Mouse (Mus musculus) limb, embryonic 14.5 days (tissue): ENCODE data around the gene Pde6h. TPM values are rescaled to one million over a fixed set of nuclear protein-coding genes. Genes with fewer than 3 reads are reported as not detected.

Experiments
- ATAC-seq: fragments of 200-750 bp; cut with Nextera tagmentation; 2 replicates; pipeline ENCODE4 v1.8.0; 2017; ENCODE audit warnings: low read depth, moderate number of reproducible peaks, moderate TSS enrichment; ENCODE audit not compliant: low FRiP score
- DNase-seq: peaks from one replicate; pipeline ENCODE4 v3.0.0-alpha.2; 2015; ENCODE audit warnings: low spot score
- H3K27ac ChIP-seq: fragments of 300-500 bp; sonication (generic); replicated peaks from 2 replicates; pipeline ENCODE4 v1.5.1; 2014; ENCODE audit warnings: low read depth, mild to moderate bottlenecking, low read length, moderate library complexity, mixed read lengths
- H3K27me3 ChIP-seq: fragments of 300-500 bp; sonication (generic); 2 replicates; pipeline ENCODE4 v1.6.1; 2014; ENCODE audit warnings: low read length, mixed read lengths; ENCODE audit not compliant: control insufficient read depth, insufficient read depth
- H3K36me3 ChIP-seq: fragments of 300-500 bp; sonication (generic); 2 replicates; pipeline ENCODE4 v1.6.1; 2014; ENCODE audit warnings: mild to moderate bottlenecking, low read length, moderate library complexity, mixed read lengths; ENCODE audit not compliant: control insufficient read depth, insufficient read depth
- H3K4me1 ChIP-seq: fragments of 300-500 bp; sonication (generic); 2 replicates; pipeline ENCODE4 v1.6.1; 2014; ENCODE audit warnings: antibody characterized with exemption, low read length, mixed read lengths; ENCODE audit not compliant: control insufficient read depth, insufficient read depth
- H3K4me2 ChIP-seq: fragments of 300-500 bp; sonication (generic); replicated peaks from 2 replicates; pipeline ENCODE4 v1.6.1; 2014; ENCODE audit warnings: low read depth, mild to moderate bottlenecking, low read length, moderate library complexity; ENCODE audit not compliant: severe bottlenecking
- H3K4me3 ChIP-seq: fragments of 300-500 bp; sonication (generic); replicated peaks from 2 replicates; pipeline ENCODE4 v1.5.1; 2014; ENCODE audit warnings: low read length
- H3K9ac ChIP-seq: fragments of 300-500 bp; sonication (generic); 2 replicates; pipeline ENCODE4 v1.6.1; 2014; ENCODE audit warnings: mild to moderate bottlenecking, low read depth, low read length, moderate library complexity; ENCODE audit not compliant: severe bottlenecking
- H3K9me3 ChIP-seq: fragments of 300-500 bp; sonication (generic); 2 replicates; pipeline ENCODE4 v1.6.1; 2016; ENCODE audit warnings: low read length; ENCODE audit not compliant: control insufficient read depth
- POLR2A ChIP-seq: fragments of 200-500 bp; IDR thresholded peaks from 2 replicates; pipeline ENCODE4 v1.8.0; 2012; ENCODE audit warnings: inconsistent platforms, mild to moderate bottlenecking, moderate library complexity, borderline replicate concordance; ENCODE audit not compliant: insufficient read depth, insufficient read length; ENCODE audit errors: extremely low read depth
- WGBS: fragments of 180-500 bp; shearing (Covaris S2); extraction: QIAGEN DNeasy Blood & Tissue Kit; methylation state at CpG from one replicate; pipeline ENCODE4 v1.1.7; 2014; 5-methylcytosine and 5-hydroxymethylcytosine counted together
- polyA plus RNA-seq, 2 experiments: library from polyadenylated mRNA; depleted of rRNA in 1 of 2; stranded (reverse) in 1 of 2; unstranded in 1 of 2; fragments of >200 nt; fragmentation: Nextera tagmentation in 1 of 2; extraction: Ambion mirVana in 1 of 2; gene quantifications; 2 replicates each; pipeline versions ENCODE4 v1.2.1 to v1.2.3; 2012 to 2014

The Pde6h gene
- polyA plus RNA-seq, 2 experiments, result 0.20 to 0.23 TPM

DNA sequence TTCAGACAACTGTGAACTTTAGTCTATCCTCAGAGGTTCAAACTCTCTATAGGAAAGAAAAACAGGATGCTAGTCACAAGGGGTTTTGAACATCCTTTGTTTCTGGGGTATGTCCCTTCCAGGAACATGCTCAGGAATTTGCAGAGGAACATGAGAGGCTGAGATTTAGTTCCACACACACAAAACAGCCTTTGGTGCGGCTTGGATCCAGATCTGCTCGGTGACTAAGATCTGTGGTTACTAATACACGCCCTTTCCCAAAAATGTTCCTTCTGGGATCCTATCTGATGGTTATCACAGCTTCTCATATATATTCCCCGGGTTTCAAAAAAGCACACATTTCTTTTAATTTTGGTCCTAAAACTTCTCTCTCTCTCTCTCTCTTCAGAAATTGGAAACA is 25.8 kb upstream of the Pde6h start:
- Histone ChIP-seq H3K4me3 (no peak overlapping the region), H3K4me1 (peaks cover 23% of the 10 kb centered on the region), H3K36me3 (no peaks in the 10 kb centered on the region), H3K27me3 (no peaks in the 10 kb centered on the region), H3K9ac (no peak overlapping the region), H3K4me2 (no peak overlapping the region), H3K27ac (no peak overlapping the region), H3K9me3 (no peaks in the 10 kb centered on the region)
- TF ChIP-seq POLR2A, result no peak
- no peak for ATAC-seq
- 65% methylated on average over 4 of the region's 4 CpGs for WGBS
- no peak for DNase-seq

DNA sequence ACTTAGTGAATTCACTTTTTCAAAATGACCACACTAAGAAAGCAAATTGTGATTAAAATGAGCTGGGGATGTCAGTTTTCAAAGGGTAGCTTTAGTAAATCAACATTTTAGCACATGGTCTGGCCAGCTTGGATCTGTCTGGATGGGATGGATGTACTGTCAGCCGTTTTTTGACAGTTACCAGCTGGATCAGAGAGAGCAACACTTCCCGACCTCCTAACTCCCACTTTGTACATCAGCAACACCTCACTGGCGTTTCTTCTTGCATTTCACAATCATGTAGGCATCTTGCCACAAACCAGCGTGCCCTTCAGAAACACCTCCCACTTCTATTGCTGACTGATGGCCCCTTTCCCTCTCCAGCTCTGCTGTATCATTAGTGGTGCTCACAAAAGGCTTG is 25.4 kb upstream of the Pde6h start:
- H3K4me2 ChIP-seq, result no peak overlapping the region
- ATAC-seq, result no peak
- H3K27me3 ChIP-seq, result no peaks in the 10 kb centered on the region
- no peak overlapping the region for H3K27ac ChIP-seq
- no peak overlapping the region for H3K4me3 ChIP-seq
- no peaks in the 10 kb centered on the region for H3K36me3 ChIP-seq
- H3K4me1 ChIP-seq, result peaks cover 19% of the 10 kb centered on the region
- H3K9me3 ChIP-seq, result no peaks in the 10 kb centered on the region
- WGBS, result 30% methylated on average over 4 of the region's 4 CpGs
- H3K9ac ChIP-seq, result no peak overlapping the region
- DNase-seq, result no peak
- TF ChIP-seq POLR2A, result no peak

DNA sequence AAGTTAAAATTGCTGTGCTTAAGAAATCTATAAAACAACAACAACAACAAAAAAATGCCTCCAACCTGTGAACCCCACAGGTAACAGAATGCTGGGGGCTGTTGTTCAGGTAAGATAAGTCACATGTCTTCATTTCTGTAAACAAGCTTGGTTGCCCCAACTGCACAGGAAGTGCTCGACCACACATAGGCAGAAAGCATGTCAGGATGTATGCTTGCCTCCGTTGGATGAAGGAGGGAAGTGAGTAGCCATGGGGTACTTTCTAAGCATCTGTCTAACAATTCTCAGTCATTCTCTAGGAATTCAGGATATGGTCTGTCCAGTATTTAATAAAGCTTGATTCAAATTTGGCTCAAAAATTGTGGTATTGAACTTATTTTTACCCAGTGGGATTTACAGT is 24.7 kb upstream of the Pde6h start:
- Histone ChIP-seq H3K27ac (no peak overlapping the region), H3K9me3 (no peaks in the 10 kb centered on the region), H3K9ac (no peak overlapping the region), H3K4me1 (peaks cover 15% of the 10 kb centered on the region), H3K4me2 (no peak overlapping the region), H3K4me3 (no peak overlapping the region), H3K36me3 (no peaks in the 10 kb centered on the region), H3K27me3 (no peaks in the 10 kb centered on the region)
- no peak for TF ChIP-seq POLR2A
- DNase-seq, result no peak
- no peak for ATAC-seq
- WGBS, result 67% methylated on average over 2 of the region's 2 CpGs

DNA sequence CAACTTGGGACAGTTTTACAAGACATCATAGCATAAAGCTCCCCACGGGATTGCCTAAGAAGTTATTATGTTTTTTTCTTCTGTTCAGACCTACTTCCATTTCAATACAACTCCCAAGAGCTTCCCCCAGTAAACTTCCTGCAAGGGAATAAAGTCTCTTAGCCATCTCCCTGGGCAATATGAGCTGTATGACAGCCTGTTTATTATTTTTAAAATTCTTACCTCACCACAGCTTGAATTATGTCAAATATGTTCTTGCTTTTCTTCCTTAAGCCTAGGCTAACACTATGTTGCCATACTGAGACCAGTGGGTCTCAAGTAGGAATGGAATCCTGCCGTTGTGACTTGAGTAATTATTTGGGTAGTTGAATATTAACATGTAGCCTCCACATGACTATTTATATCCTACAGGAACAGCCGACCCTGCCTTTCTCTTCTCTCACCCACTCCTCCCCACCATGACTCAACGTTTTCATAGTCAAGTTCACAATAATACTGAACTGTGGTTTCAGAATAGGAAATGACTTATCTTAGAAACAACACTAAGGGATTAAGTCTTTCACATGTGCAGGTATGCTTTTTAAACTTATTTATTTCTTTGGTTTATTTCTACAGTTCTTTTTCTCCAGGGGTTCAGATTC is 23.1 kb upstream of the Pde6h start:
- ATAC-seq (no peak), DNase-seq (no peak)
- 79% methylated on average over 4 of the region's 4 CpGs for WGBS
- peaks cover under 1% of the 10 kb centered on the region; the same call in 1 of the 2 replicates for H3K4me1 ChIP-seq
- no peaks in the 10 kb centered on the region for H3K27me3 ChIP-seq
- H3K4me3 ChIP-seq, result no peak overlapping the region
- no peak overlapping the region for H3K4me2 ChIP-seq
- no peak overlapping the region for H3K27ac ChIP-seq
- no peak overlapping the region for H3K9ac ChIP-seq
- H3K9me3 ChIP-seq, result no peaks in the 10 kb centered on the region
- TF ChIP-seq POLR2A, result no peak
- H3K36me3 ChIP-seq, result no peaks in the 10 kb centered on the region

DNA sequence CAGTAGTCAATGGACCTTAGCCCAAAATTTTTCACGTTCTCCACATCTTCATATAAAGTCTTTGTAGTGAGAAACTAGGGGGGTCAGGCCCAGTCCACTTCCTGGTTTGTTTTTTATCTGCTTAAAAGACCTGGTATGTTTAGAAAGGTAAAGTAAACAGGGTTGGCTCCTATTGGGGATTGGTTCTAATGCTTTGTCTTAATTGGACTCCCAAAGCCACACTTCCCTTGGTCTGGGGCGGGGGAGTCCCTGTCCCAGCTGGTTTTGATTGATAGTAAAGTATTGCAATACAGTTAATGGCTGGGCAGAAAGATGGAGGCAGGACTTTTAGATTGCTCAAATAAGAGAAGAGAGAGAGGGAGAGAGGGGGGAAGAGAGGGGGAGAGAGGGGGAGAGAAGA is 22.6 kb upstream of the Pde6h start:
- no peaks in the 10 kb centered on the region for H3K27me3 ChIP-seq

More for the DNA sequence above, 22.6 kb upstream of the Pde6h start:
- DNase-seq, result no peak
- no peaks in the 10 kb centered on the region for H3K36me3 ChIP-seq
- H3K4me2 ChIP-seq, result no peak overlapping the region
- H3K4me3 ChIP-seq, result no peak overlapping the region
- TF ChIP-seq POLR2A, result no peak
- H3K27ac ChIP-seq, result no peak overlapping the region
- no peaks in the 10 kb centered on the region for H3K4me1 ChIP-seq
- 47% methylated on average over 2 of the region's 2 CpGs for WGBS
- no peaks in the 10 kb centered on the region for H3K9me3 ChIP-seq
- no peak for ATAC-seq
- no peak overlapping the region for H3K9ac ChIP-seq
